Mouse (Mus musculus) adrenal gland, adult 18-20 months (tissue): ENCODE measurements around the gene Bckdk. TPM values are rescaled to one million over a fixed set of nuclear protein-coding genes. Genes with fewer than 3 reads are reported as not detected.
A peak's percentile ranks its signal among the peaks of the same experiment; 100 is the strongest.
"Not testable (repeated sequence)": the region's sequence is repeated elsewhere in the genome, so short reads cannot be mapped to it uniquely, and the experiment has no call there.

Source experiments
- DNase-seq, 2 experiments: peaks; one replicate each; pipeline ENCODE4 v3.0.0; 2021 to 2022; ENCODE audit warnings: low spot score in 2 of 2
- total RNA-seq, 2 experiments: library from RNA; stranded (reverse); gene quantifications; 1 replicate in 1 of 2; 2 replicates in 1 of 2; pipeline ENCODE4 v1.2.3; 2021

Bckdk gene
- total RNA-seq, 2 experiments from 2014 or later = 97.1 to 109 TPM

DNA sequence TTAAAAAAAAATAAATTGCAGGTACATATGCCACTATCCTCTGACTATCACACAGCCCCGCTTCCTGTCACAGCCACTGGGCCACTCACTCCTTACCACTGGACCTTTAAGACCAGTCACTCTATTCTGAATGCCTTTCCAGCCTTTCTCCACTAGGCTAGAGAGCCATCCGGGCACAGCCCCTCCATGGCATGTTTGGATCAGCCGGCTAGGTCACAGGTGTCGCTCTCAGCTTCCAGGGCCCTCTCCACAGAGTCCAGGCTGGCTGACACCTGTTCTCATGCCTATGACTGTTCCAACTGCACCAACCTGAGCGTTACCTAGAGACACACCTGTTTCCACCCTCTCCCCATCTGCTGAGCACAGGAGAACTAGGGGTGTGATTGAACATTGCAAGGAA lies 24.7 kb downstream of the Bckdk start:
- no peak for DNase-seq

DNA sequence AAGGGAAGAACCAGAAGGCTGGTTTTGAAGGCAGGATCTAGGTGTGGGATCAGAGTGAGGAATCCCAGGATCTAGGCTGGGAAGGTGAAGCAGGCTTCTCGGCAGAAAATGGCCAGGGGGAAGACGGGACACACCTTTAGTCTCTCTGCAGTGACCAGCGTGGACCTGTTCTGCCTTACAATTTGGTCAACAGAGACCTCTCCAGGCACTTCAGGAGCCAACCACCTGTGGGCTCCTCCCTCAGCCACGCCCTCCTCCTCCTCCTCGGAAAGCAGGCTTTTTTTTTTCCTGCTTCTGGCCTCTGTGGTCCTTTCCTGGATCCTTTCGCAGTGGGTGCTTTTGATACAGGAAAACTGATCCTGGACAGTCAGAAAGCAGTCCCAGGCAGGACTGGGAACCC lies 26.0 kb downstream of the Bckdk start, which contains the start of gene Prss8:
Gene Prss8, minus strand, starts transcription at position 182 of the 400 bp plus-strand sequence.
- no peak for DNase-seq

DNA sequence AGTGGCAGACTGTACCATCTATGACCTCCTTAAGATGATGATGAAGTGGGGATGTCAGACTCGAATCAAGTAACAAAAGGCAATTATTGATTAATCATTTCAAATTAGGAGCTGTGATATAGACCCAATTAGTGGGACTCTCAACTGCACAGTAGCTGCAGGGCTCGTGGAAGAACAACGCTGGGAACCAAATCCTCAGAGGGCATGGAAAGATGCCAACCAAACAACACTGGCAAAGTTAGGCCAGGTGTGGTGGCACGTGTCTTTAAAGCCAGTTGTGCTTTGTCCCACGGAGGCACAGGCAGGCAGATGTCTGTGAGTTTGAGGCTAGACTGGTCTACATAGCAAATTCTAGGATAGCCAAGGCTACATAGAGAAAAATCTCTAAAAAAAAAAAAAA lies 26.8 kb downstream of the Bckdk start:
- no peak for DNase-seq

DNA sequence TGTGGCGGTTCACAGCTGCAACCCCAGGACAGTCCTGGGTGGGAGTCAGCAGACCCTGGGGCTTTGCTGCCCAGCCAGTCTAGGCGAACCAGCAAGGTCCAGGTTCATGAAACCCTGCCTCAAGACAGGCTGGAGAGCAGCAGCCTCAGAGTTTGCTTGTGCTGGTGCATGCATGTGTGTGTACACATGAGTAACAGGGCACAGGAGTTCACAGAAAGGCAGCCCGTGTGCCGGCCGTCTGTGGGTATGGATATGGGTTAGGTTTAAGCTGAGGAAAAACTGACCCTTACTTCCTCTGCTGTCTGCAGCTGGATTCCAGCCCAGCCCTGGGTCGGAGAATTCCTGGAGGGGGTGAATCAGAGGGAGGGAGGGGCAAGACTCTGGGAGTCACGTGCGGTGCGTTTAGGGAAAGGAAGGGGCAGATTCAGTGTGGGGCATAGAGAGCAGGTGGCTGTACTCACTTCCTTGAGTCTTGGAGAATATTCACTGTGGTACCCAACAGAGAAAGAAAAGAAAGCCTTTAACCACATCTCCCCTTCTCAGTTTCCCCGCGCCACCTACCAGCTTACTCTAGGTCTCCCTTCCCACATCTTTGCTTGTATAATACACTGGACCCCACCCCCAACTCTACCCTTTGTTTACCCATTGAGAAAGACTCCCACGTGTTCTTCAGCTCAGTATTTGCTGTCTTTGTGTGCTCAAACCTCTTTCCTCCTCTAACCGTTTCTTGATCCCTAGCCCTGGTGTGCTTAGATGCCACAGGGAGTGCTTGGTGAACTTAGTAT lies 27.7 kb downstream of the Bckdk start:
- peak in 1 of 2 experiments; percentile 32 for DNase-seq

DNA sequence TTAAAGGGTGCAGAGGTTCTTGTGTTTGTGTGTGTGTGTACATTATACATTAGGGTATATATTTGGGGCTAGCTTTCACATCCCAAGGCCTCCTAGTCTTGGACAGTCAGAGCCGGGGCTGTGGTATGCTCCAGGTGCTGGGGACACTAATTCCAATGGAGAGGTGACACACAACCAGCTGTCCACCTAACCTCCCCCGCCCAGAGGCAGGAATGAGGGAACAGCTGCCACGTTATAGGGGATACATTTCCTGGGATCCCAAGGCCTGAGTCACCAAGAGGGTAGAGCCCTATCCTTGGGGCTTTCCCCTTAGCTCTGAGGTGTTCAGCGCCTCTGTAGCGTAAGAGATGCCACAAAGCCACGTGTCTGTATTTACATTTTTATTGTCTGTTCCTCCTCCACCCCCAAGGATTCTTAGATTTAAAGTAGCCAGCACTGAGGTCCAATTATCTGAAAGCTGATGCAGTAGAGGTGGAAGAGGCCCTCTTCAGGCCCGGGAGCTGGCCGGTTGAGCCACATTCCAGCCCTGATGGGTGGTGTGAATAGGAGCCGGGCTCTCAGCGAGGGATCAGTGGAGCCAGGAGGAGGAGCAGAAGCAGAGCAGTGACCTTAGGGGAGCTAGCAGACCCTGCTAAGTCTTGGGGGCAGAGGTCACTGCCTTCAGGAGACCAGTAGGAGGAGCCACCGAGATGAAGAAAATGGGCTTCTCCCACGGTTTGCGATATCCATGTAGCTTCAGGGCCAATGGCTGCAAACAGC lies 28.6 kb downstream of the Bckdk start:
- DNase-seq = no peak

DNA sequence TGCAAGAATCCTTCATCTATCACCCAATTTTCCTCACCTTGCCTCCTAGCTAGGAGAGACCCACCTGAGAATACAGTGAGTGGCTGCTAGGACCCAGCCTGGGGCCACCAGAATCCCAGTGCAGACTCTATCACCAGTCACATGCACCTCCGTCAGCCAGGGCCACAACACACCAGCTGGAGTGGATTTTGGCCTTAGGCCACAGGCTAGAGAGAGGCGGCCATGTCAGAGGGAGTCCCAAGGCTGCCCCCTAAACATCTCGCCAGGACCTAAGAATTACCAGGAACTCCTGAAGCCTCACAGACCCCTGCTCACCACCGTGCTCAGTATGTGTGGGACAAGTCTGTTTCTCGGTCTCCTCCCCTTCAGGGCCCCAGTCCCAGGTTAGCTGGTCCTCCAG lies 30.2 kb downstream of the Bckdk start:
- DNase-seq = no peak

DNA sequence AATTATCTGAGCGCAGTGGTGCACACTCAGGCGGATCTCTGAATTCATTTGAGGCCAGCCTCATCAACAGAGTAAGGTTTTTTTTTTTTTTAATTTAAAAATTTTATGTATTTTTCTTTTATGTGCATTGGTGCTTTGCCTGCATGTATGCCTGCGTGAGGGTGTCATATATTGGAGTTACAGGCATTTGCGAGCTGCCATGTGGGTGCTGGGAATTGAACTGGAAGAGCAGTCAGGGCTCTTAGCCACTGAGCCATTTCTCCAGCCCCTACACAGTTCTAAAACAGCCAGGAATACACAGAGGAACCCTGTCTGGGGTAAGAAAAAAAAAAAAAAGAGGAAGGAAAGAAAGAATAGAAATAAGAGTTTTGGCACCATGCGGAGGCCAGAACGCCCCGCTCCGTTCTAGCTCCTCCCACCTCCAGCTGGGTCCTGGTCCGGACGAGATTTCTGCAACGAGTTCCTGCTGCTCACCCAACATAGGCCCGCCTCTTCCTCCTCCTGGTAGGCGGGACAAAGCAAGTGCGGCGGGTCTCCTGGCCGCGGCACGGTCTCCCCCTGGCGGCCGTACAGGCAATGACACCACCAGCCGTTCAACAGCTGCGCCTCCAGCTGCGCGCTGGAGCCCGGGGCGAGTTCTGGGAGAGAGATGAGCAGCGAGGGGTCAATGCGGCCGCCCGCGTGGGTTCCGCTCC lies 31.3 kb downstream of the Bckdk start:
- peak; percentile 95 for DNase-seq

DNA sequence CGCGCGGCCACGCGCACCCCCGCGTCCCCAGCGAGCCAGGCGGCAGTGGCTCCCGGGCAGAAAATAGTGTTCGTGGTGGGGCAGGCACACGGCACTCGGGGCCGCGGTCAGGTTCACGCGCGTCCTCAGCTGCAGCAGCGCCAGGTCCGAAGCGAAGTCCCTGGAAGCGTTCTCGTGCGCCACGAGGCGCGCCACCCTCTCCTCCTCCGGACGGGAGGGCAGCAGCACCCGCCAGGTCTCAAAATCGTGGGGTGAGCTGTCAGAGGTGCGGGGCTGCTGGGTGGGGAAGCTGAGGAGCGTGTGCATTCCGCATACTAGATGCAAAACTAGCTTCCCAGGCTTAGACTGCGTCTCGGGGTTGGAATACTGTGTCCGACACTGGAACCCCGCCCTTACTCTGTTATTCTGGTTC lies 31.9 kb downstream of the Bckdk start:
- DNase-seq = no peak

DNA sequence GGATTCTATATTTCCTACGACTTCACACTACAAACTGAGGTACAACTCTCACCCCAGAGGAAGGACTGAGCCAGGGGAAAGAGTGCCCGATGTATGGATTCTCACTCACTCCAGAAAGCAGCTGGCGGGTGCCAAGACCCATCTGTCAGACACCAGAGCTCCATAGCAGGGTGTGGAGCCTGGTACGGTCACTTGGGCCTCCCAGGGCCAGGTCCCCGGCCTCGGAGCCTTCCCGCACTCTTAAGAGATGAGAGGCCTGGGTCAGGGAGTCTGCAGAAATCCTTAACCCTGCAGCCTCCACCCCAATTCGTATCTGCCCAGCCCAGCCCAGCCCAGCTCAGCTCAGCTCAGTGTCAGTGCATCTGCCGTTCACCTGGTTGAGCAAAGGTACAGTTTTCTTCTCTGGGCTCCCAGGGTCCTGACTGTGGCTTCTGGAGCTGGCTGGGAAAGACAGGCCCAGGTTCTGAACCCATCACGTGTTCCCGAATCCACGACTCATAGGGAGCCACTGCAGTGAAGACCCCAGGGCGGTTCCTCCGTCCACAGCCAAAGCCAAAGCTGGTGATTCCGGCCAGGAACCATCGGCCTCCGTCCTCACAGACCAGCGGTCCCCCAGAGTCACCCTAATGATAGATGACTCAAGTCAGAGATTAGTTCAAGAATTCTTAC lies 32.5 kb downstream of the Bckdk start:
- DNase-seq = no peak

DNA sequence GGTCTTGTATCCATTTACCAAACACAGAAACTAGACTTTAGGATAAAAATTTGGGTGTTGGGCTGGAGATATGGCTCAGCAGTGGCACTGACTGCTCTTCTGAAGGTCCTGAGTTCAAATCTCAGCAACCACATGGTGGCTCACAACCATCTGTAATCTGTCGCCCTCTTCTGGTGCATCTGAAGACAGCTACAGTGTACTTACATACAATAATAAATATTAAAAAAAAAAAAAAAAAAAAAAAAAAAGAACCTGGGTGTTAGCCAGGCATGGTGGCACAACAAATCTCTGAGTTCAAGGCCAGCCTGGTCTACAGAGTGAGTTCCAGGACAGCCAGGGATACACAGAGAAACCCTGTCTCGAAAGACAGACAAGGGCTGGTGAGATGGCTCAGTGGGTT lies 38.2 kb downstream of the Bckdk start:
- DNase-seq = not testable (repeated sequence)

DNA sequence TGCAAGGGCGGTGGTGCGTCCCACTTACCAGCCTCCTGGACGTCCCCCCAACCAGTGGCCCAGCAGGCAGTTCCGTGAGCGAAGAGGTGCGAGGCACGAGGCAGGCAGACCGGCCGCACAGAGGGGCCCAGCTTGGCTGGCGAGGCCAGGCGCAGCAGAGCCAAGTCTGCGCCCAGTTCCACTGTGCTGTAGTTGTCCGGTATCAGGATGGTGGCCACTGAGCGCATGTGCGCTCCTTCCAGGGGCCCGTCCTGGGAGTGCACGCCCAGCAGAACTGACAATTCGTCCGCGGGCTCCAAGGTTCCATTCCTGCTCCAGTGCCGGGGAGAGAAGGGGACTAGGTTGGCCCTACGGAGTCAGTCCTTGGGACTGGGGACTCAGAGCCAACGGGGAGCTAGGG lies 40.7 kb downstream of the Bckdk start:
- DNase-seq = no peak

DNA sequence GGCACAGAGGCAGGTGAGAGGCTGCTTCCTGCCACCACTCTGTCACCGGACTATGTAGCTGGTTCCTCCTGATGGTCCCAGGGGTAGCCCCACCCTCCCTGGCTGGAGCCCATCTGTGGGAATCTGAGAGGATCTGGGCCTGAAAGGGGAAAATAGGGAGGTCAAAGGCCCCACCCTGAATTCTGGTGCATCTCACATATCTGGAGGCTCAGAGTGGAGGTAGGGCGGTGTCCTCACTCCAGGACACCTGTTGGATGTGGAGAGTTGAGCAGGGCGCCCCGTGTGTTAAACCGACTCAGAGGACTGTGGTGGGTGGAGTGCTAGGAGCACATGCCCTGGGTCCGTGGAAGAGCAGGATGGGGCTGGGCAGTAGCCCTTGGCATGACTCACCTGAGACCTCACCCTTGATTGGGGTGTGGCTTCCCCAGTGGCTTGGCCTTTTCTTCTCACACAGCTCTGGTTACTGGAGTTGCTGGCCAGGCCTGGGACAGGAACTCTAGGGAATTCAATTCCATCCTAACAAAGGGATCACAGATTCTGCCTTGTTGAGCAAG lies 42.7 kb downstream of the Bckdk start, which contains the start of gene Prss36:
Gene Prss36, minus strand, starts transcription at position 256 of the 554 bp plus-strand sequence.
- DNase-seq = no peak

DNA sequence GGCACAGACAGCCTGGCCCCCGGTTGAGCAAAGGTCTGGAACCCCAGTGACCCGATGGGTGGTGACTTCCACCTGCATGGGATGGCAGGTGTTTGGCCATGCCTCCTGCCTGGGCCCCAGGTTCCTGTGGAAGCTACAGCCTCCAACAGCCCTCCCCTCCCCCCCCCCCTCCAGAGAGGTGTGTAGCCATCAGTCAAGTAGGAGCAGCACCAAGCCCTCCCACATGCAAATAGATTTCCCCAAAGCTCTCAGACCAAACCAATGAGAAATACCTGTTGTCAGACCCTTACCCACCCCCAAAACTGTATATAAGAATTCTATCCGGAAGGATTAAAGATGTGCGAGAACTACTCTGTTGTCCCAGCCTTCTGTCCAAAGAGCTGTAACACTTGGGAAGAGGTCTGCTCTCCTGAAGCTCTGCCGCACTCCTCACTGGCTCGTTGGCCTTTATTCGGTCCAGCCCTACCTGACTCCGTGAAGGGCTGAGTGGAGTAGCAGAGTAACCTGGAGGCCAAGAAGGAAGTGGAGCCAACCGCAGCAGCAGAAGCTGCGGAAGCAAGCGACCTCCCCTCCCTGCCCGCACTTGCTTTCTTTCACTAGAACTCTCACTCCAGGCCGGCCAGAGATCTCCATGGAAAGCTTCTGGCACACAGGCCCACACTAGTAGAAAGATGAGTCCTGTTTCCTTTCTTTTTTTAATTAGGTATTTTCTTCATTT lies 49.1 kb downstream of the Bckdk start:
- DNase-seq = no peak

DNA sequence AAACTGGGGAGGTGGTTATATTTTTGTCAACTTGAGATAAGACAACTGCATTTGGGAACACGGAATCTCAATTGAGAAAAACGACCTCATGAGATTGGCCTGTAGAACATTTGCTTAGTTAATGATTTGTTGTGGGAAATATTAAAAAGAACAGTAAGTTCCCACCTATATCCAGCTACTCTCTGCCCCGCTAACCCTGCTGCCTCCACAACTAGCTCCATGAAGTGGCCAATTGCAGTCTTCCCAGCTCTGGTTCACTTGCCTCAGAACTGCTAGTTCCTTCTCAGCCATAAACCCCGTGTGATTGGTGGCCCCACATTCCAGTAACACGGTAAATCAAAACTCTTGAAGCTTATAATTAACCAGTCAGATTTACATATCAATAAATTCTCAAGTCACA lies 55.5 kb downstream of the Bckdk start:
- no peak for DNase-seq

Other genes with a start within 250 kb of the Bckdk start
- 10 to 100 TPM; 53.4 to 88.2 TPM for gene Bcl7c, start 195.1 kb upstream of the Bckdk start, total RNA-seq
- gene Ctf1, start 191.3 kb upstream of the Bckdk start, total RNA-seq = 1 to 10 TPM; 3.3 to 4.8 TPM
- gene Ctf2, start 171.9 kb upstream of the Bckdk start, total RNA-seq = not detected
- gene Fbxl19, start 159.5 kb upstream of the Bckdk start, total RNA-seq = 10 to 100 TPM; 10.7 to 14.4 TPM
- 10 to 100 TPM; 28.5 to 30.7 TPM for gene Orai3, start 134.3 kb upstream of the Bckdk start, total RNA-seq
- 10 to 100 TPM; 30.3 to 40.4 TPM for gene Setd1a, start 127.4 kb upstream of the Bckdk start, total RNA-seq
- gene Gm49388, start 118.5 kb upstream of the Bckdk start, total RNA-seq = 1 to 10 TPM; 2.4 to 3.0 TPM
- 10 to 100 TPM; 31.5 to 40.4 TPM for gene Hsd3b7, start 103.5 kb upstream of the Bckdk start, total RNA-seq
- 100 to 1,000 TPM in 1 of 2 experiments, 10 to 100 TPM in 1; 99.2 to 104 TPM for gene Stx4a, start 79.8 kb upstream of the Bckdk start, total RNA-seq
- 1 to 10 TPM; 4.2 to 5.6 TPM for gene Stx1b, start 79.5 kb upstream of the Bckdk start, total RNA-seq
- 10 to 100 TPM; 31.1 to 36.6 TPM for gene Zfp646, start 27.9 kb upstream of the Bckdk start, total RNA-seq
- 1 to 10 TPM; 8.3 to 9.5 TPM for gene Zfp668, start 27.3 kb upstream of the Bckdk start, total RNA-seq
- gene Prss53, start 13.1 kb upstream of the Bckdk start, total RNA-seq = 1 to 10 TPM; 1.2 to 1.9 TPM
- gene Gm21974, start 8.6 kb upstream of the Bckdk start, total RNA-seq = not detected
- 10 to 100 TPM; 67.2 to 67.4 TPM for gene Vkorc1, start 8.5 kb upstream of the Bckdk start, total RNA-seq
- gene Kat8, start 8.4 kb downstream of the Bckdk start, total RNA-seq = 10 to 100 TPM; 27.1 to 30.2 TPM
- gene Prss8, start 26.0 kb downstream of the Bckdk start, total RNA-seq = under 1 TPM in 1 of 2 experiments, not detected in 1; 0.23 TPM
- gene Prss36, start 42.6 kb downstream of the Bckdk start, total RNA-seq = 10 to 100 TPM in 1 of 2 experiments, 1 to 10 TPM in 1; 6.2 to 11.4 TPM
- 100 to 1,000 TPM; 150 to 153 TPM for gene Fus, start 63.4 kb downstream of the Bckdk start, total RNA-seq
- gene Pycard, start 89.8 kb downstream of the Bckdk start, total RNA-seq = 1 to 10 TPM in 1 of 2 experiments, under 1 TPM in 1; 0.83 to 3.7 TPM
- under 1 TPM in 1 of 2 experiments, not detected in 1; 0.29 TPM for gene Trim72, start 99.9 kb downstream of the Bckdk start, total RNA-seq
- 1 to 10 TPM; 4.9 to 6.9 TPM for gene Itgam, start 158.6 kb downstream of the Bckdk start, total RNA-seq
- gene Gm49368, start 158.6 kb downstream of the Bckdk start, total RNA-seq = under 1 TPM in 1 of 2 experiments, not detected in 1; 0.10 TPM
- gene Itgax, start 225.5 kb downstream of the Bckdk start, total RNA-seq = 1 to 10 TPM; 1.7 to 6.2 TPM